Mouse (Mus musculus) cortical plate, adult 2 months (tissue): ENCODE results near the gene Ranbp3.

ENCODE experiments used
- CTCF ChIP-seq: fragments of 200-500 bp; IDR thresholded peaks from 2 replicates; pipeline ENCODE4 v1.5.1; 2011; ENCODE audit warnings: mild to moderate bottlenecking, control low read depth, low read length; ENCODE audit not compliant: insufficient read depth; ENCODE audit errors: extremely low read depth
- POLR2A ChIP-seq: fragments of 200-500 bp; IDR thresholded peaks from 2 replicates; pipeline ENCODE4 v1.6.1; 2011; ENCODE audit warnings: mild to moderate bottlenecking, low read length, control low read depth; ENCODE audit not compliant: insufficient read depth; ENCODE audit errors: extremely low read depth

- TF ChIP-seq POLR2A (no peak), CTCF (no peak)
Measured at GRCm38 (mm10) chr17:56693395-56693794, 20.3 kb downstream of the Ranbp3 start.
